Comparison of ENCODE assay signal across 13 mouse cellular contexts in the genomic region with DNA sequence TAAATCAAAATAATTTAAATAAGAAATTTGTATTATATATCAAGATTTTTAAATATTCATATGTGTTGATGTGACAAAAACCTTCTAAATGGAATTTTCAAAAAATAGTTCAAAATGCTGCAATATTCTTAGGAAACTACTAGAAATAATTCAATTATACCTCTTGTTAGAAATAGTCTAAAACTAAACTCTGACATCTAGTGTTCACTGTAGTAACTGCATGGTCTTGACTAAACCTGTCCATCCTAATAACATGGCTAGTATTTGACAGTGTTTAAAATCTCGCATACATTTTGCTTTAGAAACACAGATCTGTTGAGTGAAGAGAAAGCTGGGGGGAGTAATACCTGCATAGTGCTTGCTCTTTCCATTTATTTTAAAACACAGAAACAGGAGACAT. TPM values are rescaled to one million over a fixed set of nuclear protein-coding genes. Genes with fewer than 3 reads are reported as not detected.
DNase-seq lines count a peak whose midpoint lies in the region; ATAC-seq and TF ChIP-seq lines count a peak whose summit lies in the region.
"Had no signal": no experiment of that assay in that cellular context is flagged by ENCODE, and none has a peak within 500 bp of the region (broad histone marks: within the 10 kb centered on the region; RNA-seq: fewer than 3 reads in every experiment).

No protein-coding gene starts in this region.

- no peak overlapping the region for H3K27ac ChIP-seq in kidney, adult 2 months (ENCODE audit: insufficient read depth, low read depth, low read length)
- no peak overlapping the region for H3K27ac ChIP-seq in kidney, embryonic 14.5 days (ENCODE audit: low read depth, low read length)
- no peak overlapping the region for H3K27ac ChIP-seq in MEL (ENCODE audit: control insufficient read depth, low read depth, low read length)
- no peak overlapping the region for H3K27ac ChIP-seq in neural tube, embryonic 15.5 days (replicated peaks)
- H3K27ac ChIP-seq: embryonic facial prominence, embryonic 12.5 days had no signal

- H3K4me1 ChIP-seq in kidney, adult 2 months (ENCODE audit: control insufficient read depth, insufficient read depth, low read length), result no peaks in the 10 kb centered on the region
- H3K4me1 ChIP-seq in kidney, embryonic 14.5 days (ENCODE audit: control insufficient read depth, insufficient read depth, low read length), result no peaks in the 10 kb centered on the region
- H3K4me1 ChIP-seq in MEL (ENCODE audit: control insufficient read depth in 1 of 2, insufficient read depth in 2 of 2, low read length in 2 of 2), result no peaks in the 10 kb centered on the region
- H3K4me1 ChIP-seq in neural tube, embryonic 15.5 days, result no peaks in the 10 kb centered on the region
- H3K4me1 ChIP-seq: embryonic facial prominence, embryonic 12.5 days had no signal

- TF ChIP-seq RAD21 in MEL (IDR thresholded peaks at IDR 0.05; ENCODE audit: low read depth, low read length), result peak; percentile 86

- H3K4me3 ChIP-seq in kidney, adult 2 months (ENCODE audit: insufficient read depth, low read depth, low read length), result no peak overlapping the region
- H3K4me3 ChIP-seq in kidney, embryonic 14.5 days (ENCODE audit: low read length), result no peak overlapping the region
- no peak overlapping the region for H3K4me3 ChIP-seq in MEL (ENCODE audit: control insufficient read depth in 1 of 2, insufficient read depth in 1 of 2, low read depth in 2 of 2, low read length in 2 of 2)
- H3K4me3 ChIP-seq in neural tube, embryonic 15.5 days (replicated peaks), result no peak overlapping the region
- H3K4me3 ChIP-seq: embryonic facial prominence, embryonic 12.5 days; megakaryocyte, embryonic 14.5 days had no signal

- no peaks in the 10 kb centered on the region for H3K9me3 ChIP-seq in kidney, embryonic 14.5 days (ENCODE audit: control insufficient read depth, low read length)
- no peaks in the 10 kb centered on the region for H3K9me3 ChIP-seq in MEL (replicated peaks; ENCODE audit: insufficient read depth, low read length)
- no peaks in the 10 kb centered on the region for H3K9me3 ChIP-seq in neural tube, embryonic 15.5 days (replicated peaks)
- H3K9me3 ChIP-seq: embryonic facial prominence, embryonic 12.5 days had no signal

- no peak for ATAC-seq in kidney, embryonic 14.5 days (ENCODE audit: low FRiP score, low TSS enrichment)
- ATAC-seq in granulocyte monocyte progenitor cell, adult 5-6 weeks (replicated peaks; ENCODE audit: poor library complexity, severe bottlenecking), result peak; percentile 83
- ATAC-seq in neural tube, embryonic 15.5 days (ENCODE audit: low FRiP score), result no peak

- no peak for TF ChIP-seq EP300 in MEL (IDR thresholded peaks at IDR 0.05; ENCODE audit: low read depth in 1 of 2, low read length in 2 of 2)

- H3K79me2 ChIP-seq in MEL (ENCODE audit: control insufficient read depth, insufficient read depth, low read length, poor library complexity), result no peaks in the 10 kb centered on the region

- DNase-seq in kidney, adult 2 months, result peak; percentile 35
- DNase-seq in A20 (ENCODE audit: low read depth, low spot score) (peak; percentile 57), MEL (ENCODE audit: low read depth, low spot score) (peak; percentile 81)
- no peak for DNase-seq in thymus, postnatal 4 days
- no peak for DNase-seq in heart, adult 9 months (ENCODE audit: low spot score in 2 of 2)
- DNase-seq: adrenal gland, postnatal 10 days had no signal

- H3K9ac ChIP-seq in kidney, embryonic 14.5 days (ENCODE audit: low read depth, low read length), result no peak overlapping the region
- no peak overlapping the region for H3K9ac ChIP-seq in MEL (ENCODE audit: control insufficient read depth, low read depth, low read length, poor library complexity, severe bottlenecking)
- no peak overlapping the region for H3K9ac ChIP-seq in neural tube, embryonic 15.5 days (replicated peaks)
- H3K9ac ChIP-seq: embryonic facial prominence, embryonic 12.5 days had no signal

- WGBS in kidney, adult 2 months, result 63% methylated on average over 1 of the region's 1 CpGs
- 68% methylated on average over 1 of the region's 1 CpGs for WGBS in kidney, embryonic 14.5 days
- 84% methylated on average over 1 of the region's 1 CpGs for WGBS in neural tube, embryonic 15.5 days

- H3K27me3 ChIP-seq in kidney, adult 2 months (replicated peaks; ENCODE audit: control insufficient read depth, insufficient read depth, low read length), result no peaks in the 10 kb centered on the region
- no peaks in the 10 kb centered on the region for H3K27me3 ChIP-seq in kidney, embryonic 14.5 days (ENCODE audit: control insufficient read depth, insufficient read depth, low read length)
- no peaks in the 10 kb centered on the region for H3K27me3 ChIP-seq in MEL (ENCODE audit: control insufficient read depth in 1 of 2, insufficient read depth in 2 of 2, low read length in 2 of 2)
- H3K27me3 ChIP-seq in neural tube, embryonic 15.5 days (replicated peaks), result no peaks in the 10 kb centered on the region
- H3K27me3 ChIP-seq: embryonic facial prominence, embryonic 12.5 days; megakaryocyte, embryonic 14.5 days had no signal

- H3K4me2 ChIP-seq in kidney, embryonic 14.5 days (replicated peaks; ENCODE audit: low read depth, low read length), result no peak overlapping the region
- H3K4me2 ChIP-seq in neural tube, embryonic 15.5 days, result no peak overlapping the region
- H3K4me2 ChIP-seq: embryonic facial prominence, embryonic 12.5 days had no signal

- 0 out of 2 replicates have a peak, but pooled peaks have one; percentile 4 for TF ChIP-seq CTCF in kidney, adult 2 months (conservative IDR thresholded peaks at IDR 0.05; ENCODE audit: insufficient read depth, insufficient read length, low read depth, low read length)
- peak in 2 of 3 experiments; percentile 45 to 77; a peak in 4 of 6 replicates for TF ChIP-seq CTCF in MEL (IDR thresholded peaks at IDR 0.05 in 2 of 3, conservative IDR thresholded peaks at IDR 0.05 in 1 of 3; ENCODE audit: control insufficient read depth in 1 of 3, insufficient read depth in 1 of 3, low read depth in 2 of 3, low read length in 3 of 3, poor library complexity in 1 of 3, severe bottlenecking in 1 of 3)

- no peaks in the 10 kb centered on the region for H3K36me3 ChIP-seq in kidney, adult 2 months (ENCODE audit: control insufficient read depth, insufficient read depth, low read length)
- H3K36me3 ChIP-seq in kidney, embryonic 14.5 days (ENCODE audit: control insufficient read depth, insufficient read depth, low read length), result no peaks in the 10 kb centered on the region
- H3K36me3 ChIP-seq in MEL (ENCODE audit: control insufficient read depth in 1 of 2, insufficient read depth in 2 of 2, low read length in 2 of 2), result no peaks in the 10 kb centered on the region; a peak in 1 of 4 replicates
- no peaks in the 10 kb centered on the region for H3K36me3 ChIP-seq in neural tube, embryonic 15.5 days
- H3K36me3 ChIP-seq: embryonic facial prominence, embryonic 12.5 days had no signal

- TF ChIP-seq POLR2A in kidney, adult 2 months (IDR thresholded peaks at IDR 0.05; ENCODE audit: low read depth, low read length), result no peak
- no peak for TF ChIP-seq POLR2A in MEL (IDR thresholded peaks at IDR 0.05; ENCODE audit: control insufficient read depth in 1 of 2, insufficient read depth in 1 of 2, low read depth in 1 of 2, low read length in 2 of 2, poor library complexity in 1 of 2)

TF ChIP-seq in MEL, 35 proteins besides CTCF, POLR2A, EP300 and RAD21 (continues in another document):
- peak; percentile 88 for TF ChIP-seq SMC3 (IDR thresholded peaks at IDR 0.05; ENCODE audit: low read depth, low read length)
- TF ChIP-seq ZC3H11A (IDR thresholded peaks at IDR 0.05; ENCODE audit: low read depth, low read length), result peak; percentile 94

RNA-seq across cellular contexts. Expression of gene 9130008F23Rik, which starts 16.5 kb away (rescaled TPM):
- 2.9 and 3.7 TPM in 2 replicates for polyA plus RNA-seq in kidney, adult 2 months (2012; rRNA removed)
- polyA plus RNA-seq in kidney, embryonic 14.5 days (2014; fragmentation: Nextera tagmentation; extraction: Ambion mirVana), result 1.4 and 1.8 TPM in 2 replicates
- total RNA-seq in MEL (2012; rRNA removed), result 1.2 and 1.3 TPM in 2 replicates
- 1 to 10 TPM in 1 of 2 experiments, not detected in 1; 1.1 TPM for polyA plus RNA-seq in MEL (2012; ENCODE audit: insufficient read depth in 1 of 2, insufficient read length in 2 of 2, low read depth in 1 of 2, low replicate concordance in 2 of 2, missing spikeins in 1 of 2)
- total RNA-seq in granulocyte monocyte progenitor cell, adult 5-6 weeks (2014; fragmentation: Nextera tagmentation), result 3.0 and 5.0 TPM in 2 replicates
- 5.6 and 6.2 TPM in 2 replicates for total RNA-seq in granulocyte monocyte progenitor cell, adult 5-6 weeks (2017)
- polyA plus RNA-seq in neural tube, embryonic 15.5 days (2015; fragmentation: Nextera tagmentation; extraction: Ambion mirVana), result 0.88 and 0.90 TPM in 2 replicates

RNA-seq across cellular contexts. Expression of gene Glyatl3, which starts 17.3 kb away (rescaled TPM):
- not detected in 2 replicates for polyA plus RNA-seq in kidney, adult 2 months (2012; rRNA removed)
- polyA plus RNA-seq in kidney, embryonic 14.5 days (2014; fragmentation: Nextera tagmentation; extraction: Ambion mirVana), result not detected in 2 replicates
- not detected in 2 replicates for total RNA-seq in MEL (2012; rRNA removed)
- polyA plus RNA-seq in MEL (2012; ENCODE audit: insufficient read depth in 1 of 2, insufficient read length in 2 of 2, low read depth in 1 of 2, low replicate concordance in 2 of 2, missing spikeins in 1 of 2), result under 1 TPM in 1 of 2 experiments, not detected in 1; 0.33 TPM
- not detected in 2 replicates for total RNA-seq in granulocyte monocyte progenitor cell, adult 5-6 weeks (2014; fragmentation: Nextera tagmentation)
- not detected in 2 replicates for total RNA-seq in granulocyte monocyte progenitor cell, adult 5-6 weeks (2017)
- polyA plus RNA-seq in neural tube, embryonic 15.5 days (2015; fragmentation: Nextera tagmentation; extraction: Ambion mirVana), result not detected in 2 replicates
- total RNA-seq: adrenal gland, postnatal 10 days; layer of hippocampus, postnatal 14 days had no signal
- polyA plus RNA-seq: heart, embryonic 16.5 days had no signal

RNA-seq across cellular contexts. Expression of gene Mut, which starts 37.6 kb away (rescaled TPM):
- polyA plus RNA-seq in kidney, adult 2 months (2012; rRNA removed), result 60.7 and 73.0 TPM in 2 replicates
- polyA plus RNA-seq in kidney, embryonic 14.5 days (2014; fragmentation: Nextera tagmentation; extraction: Ambion mirVana), result 29.6 and 49.3 TPM in 2 replicates
- total RNA-seq in MEL (2012; rRNA removed), result 21.2 and 25.8 TPM in 2 replicates
- polyA plus RNA-seq in MEL (2012; ENCODE audit: insufficient read depth in 1 of 2, insufficient read length in 2 of 2, low read depth in 1 of 2, low replicate concordance in 2 of 2, missing spikeins in 1 of 2), result 10 to 100 TPM; 25.0 to 65.8 TPM
- total RNA-seq in granulocyte monocyte progenitor cell, adult 5-6 weeks (2014; fragmentation: Nextera tagmentation), result 14.1 and 18.6 TPM in 2 replicates
- 32.7 and 36.8 TPM in 2 replicates for total RNA-seq in granulocyte monocyte progenitor cell, adult 5-6 weeks (2017)
- polyA plus RNA-seq in neural tube, embryonic 15.5 days (2015; fragmentation: Nextera tagmentation; extraction: Ambion mirVana), result 22.4 and 28.3 TPM in 2 replicates

RNA-seq across cellular contexts. Expression of gene Cenpq, which starts 38.0 kb away (rescaled TPM):
- polyA plus RNA-seq in kidney, adult 2 months (2012; rRNA removed), result 0.56 and 1.0 TPM in 2 replicates
- polyA plus RNA-seq in kidney, embryonic 14.5 days (2014; fragmentation: Nextera tagmentation; extraction: Ambion mirVana), result 33.8 and 47.9 TPM in 2 replicates
- 18.9 and 20.9 TPM in 2 replicates for total RNA-seq in MEL (2012; rRNA removed)
- 10 to 100 TPM in 1 of 2 experiments, not detected in 1; 25.5 TPM for polyA plus RNA-seq in MEL (2012; ENCODE audit: insufficient read depth in 1 of 2, insufficient read length in 2 of 2, low read depth in 1 of 2, low replicate concordance in 2 of 2, missing spikeins in 1 of 2)
- total RNA-seq in granulocyte monocyte progenitor cell, adult 5-6 weeks (2014; fragmentation: Nextera tagmentation), result 24.4 and 48.7 TPM in 2 replicates
- total RNA-seq in granulocyte monocyte progenitor cell, adult 5-6 weeks (2017), result 42.3 and 60.0 TPM in 2 replicates
- polyA plus RNA-seq in neural tube, embryonic 15.5 days (2015; fragmentation: Nextera tagmentation; extraction: Ambion mirVana), result 10.0 and 14.0 TPM in 2 replicates

Comparison
In these comparisons a context has a peak if more than half of its experiments do, and no peak if none do; other contexts are left out.
1. DNase-seq: peak in kidney, adult 2 months (single experiment), A20 (single experiment) and MEL (single experiment); none in thymus, postnatal 4 days (single experiment) and heart, adult 9 months (0 of 2).